Mouse (Mus musculus): ENCODE data around the gene Ctcfl.

GRCm38 (mm10) chr2:173124022-173124735 is 4.9 kb upstream of the Ctcfl start:
- no peak for TF ChIP-seq CTCF (IDR thresholded peaks at IDR 0.05; ENCODE audit: control insufficient read depth, insufficient read depth, insufficient replicate concordance, low read depth, low read length)
- TF ChIP-seq POLR2A (IDR thresholded peaks at IDR 0.05; ENCODE audit: control insufficient read depth, low read depth, low read length): no peak

All from testis, adult 2 months (tissue).